ENCODE assay signal across 10 mouse cellular contexts in the genomic region with DNA sequence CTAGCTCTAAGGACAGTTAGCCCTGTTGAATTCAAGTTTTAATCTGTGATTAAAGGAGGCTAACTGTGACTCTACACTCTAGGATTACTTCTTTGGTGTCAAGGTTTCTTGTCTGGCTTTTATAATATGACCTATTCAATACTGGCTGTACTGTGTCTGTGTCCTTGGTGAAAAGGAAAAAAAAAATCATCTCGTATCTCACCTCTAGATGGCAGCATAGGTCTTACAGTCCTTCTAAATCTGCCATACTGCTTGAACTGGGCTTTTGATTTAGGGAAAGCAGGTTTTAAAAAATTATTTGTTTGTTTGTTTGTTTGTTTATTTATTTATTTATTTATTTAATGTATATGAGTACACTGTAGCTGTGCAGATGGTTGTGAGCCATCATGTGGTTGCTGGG. TPM values are rescaled to one million over a fixed set of nuclear protein-coding genes. Genes with fewer than 3 reads are reported as not detected.
DNase-seq lines count a peak whose midpoint lies in the region; ATAC-seq and TF ChIP-seq lines count a peak whose summit lies in the region.
"Had no signal": no experiment of that assay in that cellular context is flagged by ENCODE, and none has a peak within 500 bp of the region (broad histone marks: within the 10 kb centered on the region; RNA-seq: fewer than 3 reads in every experiment).

No protein-coding gene starts in this region.

- 0% methylated on average over 1 of the region's 1 CpGs for WGBS in kidney, postnatal 0 days
- WGBS in hindbrain, embryonic 10.5 days, result 6% methylated on average over 1 of the region's 1 CpGs

- H3K4me1 ChIP-seq in kidney, postnatal 0 days (replicated peaks; ENCODE audit: insufficient read depth, low read length), result no peaks in the 10 kb centered on the region
- H3K4me1 ChIP-seq in hindbrain, embryonic 10.5 days (replicated peaks), result no peaks in the 10 kb centered on the region
- H3K4me1 ChIP-seq: embryonic facial prominence, embryonic 15.5 days had no signal

- no peaks in the 10 kb centered on the region for H3K9me3 ChIP-seq in kidney, postnatal 0 days (replicated peaks; ENCODE audit: low read length)
- H3K9me3 ChIP-seq in hindbrain, embryonic 10.5 days, result no peaks in the 10 kb centered on the region
- H3K9me3 ChIP-seq: embryonic facial prominence, embryonic 15.5 days had no signal

- peak; percentile 80 for TF ChIP-seq CTCF in kidney, postnatal 0 days (IDR thresholded peaks at IDR 0.05; ENCODE audit: low read depth)
- peak; percentile 43 for TF ChIP-seq CTCF in Patski (IDR thresholded peaks at IDR 0.05)

- no peak overlapping the region for H3K27ac ChIP-seq in kidney, postnatal 0 days
- H3K27ac ChIP-seq in hindbrain, embryonic 10.5 days, result no peak overlapping the region
- H3K27ac ChIP-seq: embryonic facial prominence, embryonic 15.5 days had no signal

- peaks cover 15% of the 10 kb centered on the region; the same call in 1 of the 2 replicates for H3K36me3 ChIP-seq in kidney, postnatal 0 days (ENCODE audit: insufficient read depth, low read length)
- H3K36me3 ChIP-seq in hindbrain, embryonic 10.5 days, result peaks cover 36% of the 10 kb centered on the region

- in situ Hi-C loops in Patski (cut with MboI; ENCODE audit: low pct_unique_long_range_greater_than_20kb), result loop anchor here (5.0 kb wide), 1 partner anchor 119 kb away; no protein-coding TSS in a partner anchor

- ATAC-seq in kidney, postnatal 0 days (replicated peaks; ENCODE audit: low FRiP score, low read depth), result no peak
- no peak for ATAC-seq in Patski

- H3K4me3 ChIP-seq in kidney, postnatal 0 days (replicated peaks; ENCODE audit: low read depth, low read length), result no peak overlapping the region
- no peak overlapping the region for H3K4me3 ChIP-seq in hindbrain, embryonic 10.5 days
- H3K4me3 ChIP-seq: embryonic facial prominence, embryonic 15.5 days had no signal

- peak; percentile 80 for DNase-seq in kidney, postnatal 0 days (ENCODE audit: low spot score)
- DNase-seq in kidney, adult 8-10 months, result no peak
- DNase-seq in CD4-positive, CD25-positive, alpha-beta regulatory T cell, adult 2 months (ENCODE audit: low read depth, low spot score), result peak; percentile 78
- no peak for DNase-seq in Patski (ENCODE audit: low read depth, low spot score)
- peak; percentile 46 for DNase-seq in lung, postnatal 10 days
- no peak for DNase-seq in spleen, postnatal 10 days (ENCODE audit: low spot score in 2 of 2)
- DNase-seq in urinary bladder, postnatal 10 days (ENCODE audit: low spot score), result no peak
- no peak for DNase-seq in hindbrain, embryonic 10.5 days (ENCODE audit: low spot score)
- DNase-seq: spleen, adult 18-20 months had no signal

- no peak overlapping the region for H3K4me2 ChIP-seq in kidney, postnatal 0 days (ENCODE audit: low read length)
- H3K4me2 ChIP-seq: embryonic facial prominence, embryonic 15.5 days had no signal

- no peak overlapping the region for H3K9ac ChIP-seq in kidney, postnatal 0 days (ENCODE audit: low read depth, low read length)
- H3K9ac ChIP-seq: embryonic facial prominence, embryonic 15.5 days had no signal

- POLR2A ChIA-PET in Patski (lab: Charles Lee), result no interaction called here

- CTCF ChIA-PET in Patski (lab: Charles Lee), result interaction anchor here (1.5 to 2.9 kb wide), 2 partner anchors 11 to 121 kb away, joined by 3 to 8 read pairs; no protein-coding TSS in a partner anchor

- H3K27me3 ChIP-seq in kidney, postnatal 0 days (ENCODE audit: insufficient read depth, low read length), result no peaks in the 10 kb centered on the region
- no peaks in the 10 kb centered on the region for H3K27me3 ChIP-seq in Patski
- H3K27me3 ChIP-seq in hindbrain, embryonic 10.5 days (ENCODE audit: insufficient read depth, poor library complexity, severe bottlenecking), result no peaks in the 10 kb centered on the region
- H3K27me3 ChIP-seq: embryonic facial prominence, embryonic 15.5 days had no signal

RNA-seq across cellular contexts. Expression of a gene that starts 17.5 kb away (rescaled TPM):
- polyA plus RNA-seq in kidney, postnatal 0 days (2015; fragmentation: Nextera tagmentation; extraction: Ambion mirVana), result 18.7 and 19.5 TPM in 2 replicates
- polyA plus RNA-seq in Patski (2021), result 11.0 TPM
- 30.4 and 30.8 TPM in 2 replicates for polyA plus RNA-seq in hindbrain, embryonic 10.5 days (2016; fragmentation: Nextera tagmentation; extraction: Ambion mirVana)

RNA-seq across cellular contexts. Expression of a gene that starts 17.9 kb away (rescaled TPM):
- 122 and 128 TPM in 2 replicates for polyA plus RNA-seq in kidney, postnatal 0 days (2015; fragmentation: Nextera tagmentation; extraction: Ambion mirVana)
- 25.0 TPM for polyA plus RNA-seq in Patski (2021)
- polyA plus RNA-seq in hindbrain, embryonic 10.5 days (2016; fragmentation: Nextera tagmentation; extraction: Ambion mirVana), result 15.6 and 16.4 TPM in 2 replicates

RNA-seq across cellular contexts. Expression of a gene that starts 51.7 kb away (rescaled TPM):
- polyA plus RNA-seq in kidney, postnatal 0 days (2015; fragmentation: Nextera tagmentation; extraction: Ambion mirVana), result 28.4 and 28.8 TPM in 2 replicates
- polyA plus RNA-seq in Patski (2021), result 18.1 TPM
- 23.3 and 24.1 TPM in 2 replicates for polyA plus RNA-seq in hindbrain, embryonic 10.5 days (2016; fragmentation: Nextera tagmentation; extraction: Ambion mirVana)

RNA-seq across cellular contexts. Expression of a gene that starts 59.8 kb away (rescaled TPM):
- polyA plus RNA-seq in kidney, postnatal 0 days (2015; fragmentation: Nextera tagmentation; extraction: Ambion mirVana), result 1.3 and 1.4 TPM in 2 replicates
- polyA plus RNA-seq in Patski (2021), result 2.2 TPM
- polyA plus RNA-seq in hindbrain, embryonic 10.5 days (2016; fragmentation: Nextera tagmentation; extraction: Ambion mirVana), result 0.68 and 1.0 TPM in 2 replicates

RNA-seq across cellular contexts. Expression of a gene that starts 59.9 kb away (rescaled TPM):
- 85.5 and 99.1 TPM in 2 replicates for polyA plus RNA-seq in kidney, postnatal 0 days (2015; fragmentation: Nextera tagmentation; extraction: Ambion mirVana)
- 21.1 TPM for polyA plus RNA-seq in Patski (2021)
- 7.6 and 8.6 TPM in 2 replicates for polyA plus RNA-seq in hindbrain, embryonic 10.5 days (2016; fragmentation: Nextera tagmentation; extraction: Ambion mirVana)

Comparison
In these comparisons a context has a peak if more than half of its experiments do, and no peak if none do; other contexts are left out.
1. DNase-seq: peak in kidney, postnatal 0 days (single experiment), CD4-positive, CD25-positive, alpha-beta regulatory T cell, adult 2 months (single experiment) and lung, postnatal 10 days (single experiment); none in kidney, adult 8-10 months (0 of 2), Patski (single experiment), spleen, postnatal 10 days (0 of 2), urinary bladder, postnatal 10 days (single experiment) and hindbrain, embryonic 10.5 days (single experiment).